Mouse (Mus musculus) leukemia stem cell, adult 10-12 weeks (primary cell): ENCODE results near the gene Hspbp1. TPM values are rescaled to one million over a fixed set of nuclear protein-coding genes. Genes with fewer than 3 reads are reported as not detected.

ENCODE experiments used
- polyA plus RNA-seq: library from polyadenylated mRNA; stranded (reverse); fragments of >175 nt; gene quantifications from 2 replicates; pipeline ENCODE4 v1.2.3, GENCODE M21; 2012; ENCODE audit warnings: low replicate concordance

Gene Hspbp1
- 171 and 194 TPM in 2 replicates for polyA plus RNA-seq

DNA sequence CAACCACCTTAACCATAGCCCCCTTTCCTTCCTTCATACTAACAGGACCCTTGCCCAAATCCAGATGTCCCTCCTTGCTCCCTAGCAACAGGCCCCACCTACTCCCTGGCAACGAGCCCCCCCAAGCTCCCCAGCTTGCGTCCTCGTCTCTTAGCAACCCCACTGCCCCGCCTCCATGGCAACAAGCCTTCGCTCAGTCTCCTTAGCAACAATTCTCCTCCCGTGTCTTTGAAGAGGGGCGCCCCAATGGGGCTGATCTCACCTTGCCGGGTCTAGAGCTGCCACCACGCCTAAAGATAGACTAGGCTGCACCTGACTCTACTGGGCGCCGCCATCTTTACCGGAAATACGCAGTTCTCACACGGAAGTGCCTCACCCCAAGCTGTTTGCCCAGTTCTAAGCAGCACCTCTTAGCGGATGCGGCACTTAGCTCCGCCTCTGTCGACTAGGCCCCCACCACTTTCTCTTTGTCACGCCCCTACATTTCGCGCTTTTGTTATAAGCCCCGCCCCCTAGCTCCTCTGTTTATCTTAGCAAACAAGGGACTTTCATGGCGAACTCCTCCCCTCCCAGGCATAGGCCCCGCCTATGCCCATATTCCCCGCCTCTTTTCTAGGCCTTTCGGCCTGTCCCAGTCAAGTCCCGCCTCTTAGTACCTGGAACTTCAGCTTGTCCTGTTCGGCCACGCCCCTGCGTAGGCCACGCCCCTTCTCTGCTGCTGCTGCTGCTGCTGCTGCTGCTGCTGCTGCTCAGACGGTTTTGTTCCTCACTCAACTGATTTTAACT lies at the start of gene Hspbp1:
Hspbp1 (minus strand) TSS at position 437 of the 786 bp plus-strand sequence.

DNA sequence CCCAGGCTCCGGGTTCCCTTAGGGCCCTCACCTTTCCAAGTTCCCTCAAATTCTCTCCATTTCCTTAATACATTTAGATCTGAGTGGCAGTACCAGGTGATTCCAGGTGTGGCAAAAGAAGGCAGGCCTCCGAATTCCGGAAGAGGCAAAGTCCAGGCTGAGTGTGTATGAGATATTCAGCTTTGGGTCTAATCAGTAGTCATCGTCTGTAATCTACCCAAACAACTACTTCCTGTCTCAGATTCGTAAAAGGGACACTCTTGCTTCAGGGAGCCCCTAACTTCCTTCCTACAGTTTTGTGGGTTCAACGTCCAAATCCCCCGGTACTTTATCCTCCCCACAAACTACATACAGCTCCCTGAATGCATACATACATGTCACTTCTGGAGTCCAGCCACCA lies 40.3 kb upstream of the Hspbp1 start, which contains the start of gene Tmem150b:
Tmem150b (minus strand) TSS at position 81 of the 400 bp plus-strand sequence.

DNA sequence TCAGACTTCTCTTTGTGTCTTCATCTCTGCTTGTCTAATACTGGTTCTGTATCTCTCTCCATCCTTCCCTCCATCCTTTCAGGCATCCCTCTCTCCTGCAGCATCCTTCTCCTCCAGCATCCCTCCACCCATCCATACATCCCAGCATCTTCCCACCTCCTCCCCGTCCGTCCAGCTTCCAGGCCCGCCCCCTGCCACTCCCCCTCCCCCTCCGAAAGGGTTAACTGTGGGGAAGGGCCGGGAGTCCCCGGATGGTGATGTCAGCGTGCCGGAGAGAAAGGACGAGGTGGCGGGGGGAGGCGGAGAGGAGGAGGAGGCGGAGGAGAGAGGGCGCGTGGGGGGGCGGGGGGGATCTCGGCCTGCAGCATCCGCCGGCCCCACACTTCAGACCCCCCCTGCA lies 5.5 kb upstream of the Hspbp1 start, which contains the start of gene Brsk1:
Brsk1 (plus strand) TSS at position 218 of the 400 bp plus-strand sequence.

DNA sequence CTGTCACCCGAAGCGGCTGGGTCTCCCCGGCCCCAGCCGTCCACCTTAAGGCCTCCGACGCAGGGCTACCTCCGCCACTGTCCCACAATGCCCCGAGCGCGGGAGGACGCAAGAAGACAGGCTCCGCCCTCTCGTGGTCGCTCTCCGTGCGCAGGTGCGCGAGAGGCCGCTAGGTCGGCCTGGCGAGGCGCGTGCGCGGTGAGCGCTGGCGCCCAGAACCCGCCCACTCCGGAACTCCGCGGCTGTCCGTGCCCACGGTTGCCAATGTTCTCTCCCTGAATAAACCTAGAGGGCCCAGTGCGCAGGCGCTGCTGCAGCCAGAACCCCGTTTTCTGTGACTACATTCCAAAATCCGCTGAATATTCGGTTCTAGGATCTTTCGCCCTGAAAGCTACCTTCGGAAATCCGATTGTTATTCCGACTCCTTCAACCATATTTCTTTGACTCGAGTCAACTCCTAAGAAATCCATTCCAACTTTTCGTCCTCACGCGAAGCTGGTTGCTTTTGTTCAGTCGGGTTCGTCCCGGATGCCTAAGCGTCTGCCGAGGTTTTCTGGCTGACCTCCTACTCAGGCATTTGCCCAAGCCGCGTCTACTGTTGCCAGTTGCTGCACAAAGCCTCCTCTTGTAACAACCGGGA lies 25.8 kb downstream of the Hspbp1 start, which contains the start of gene Ppp6r1:
Ppp6r1 (minus strand) TSS at position 108 of the 640 bp plus-strand sequence.

DNA sequence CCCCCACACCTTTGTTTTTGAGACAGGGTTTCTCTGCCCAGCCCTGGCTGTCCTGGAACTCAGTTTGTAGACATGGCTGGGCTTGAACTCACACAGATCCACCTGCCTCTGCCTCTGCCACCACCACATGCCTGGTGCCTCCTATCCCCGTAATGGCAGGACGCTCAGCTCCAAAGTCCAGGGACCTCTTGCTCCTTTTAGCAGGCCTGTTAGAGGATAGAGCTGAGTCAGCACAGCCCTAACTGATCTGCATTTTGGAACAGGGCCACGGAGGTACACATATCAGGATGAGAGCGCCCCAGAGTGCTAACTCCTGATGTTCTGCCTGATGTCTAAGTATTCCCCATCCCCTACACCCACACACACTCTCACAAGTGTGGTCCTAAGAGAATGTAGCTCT lies 53.8 kb downstream of the Hspbp1 start, which contains the start of gene Tmem86b:
Tmem86b (minus strand) TSS at position 392 of the 400 bp plus-strand sequence.

Other genes starting within 250 kb of the Hspbp1 start
- gene Rdh13, start 239.4 kb downstream of the Hspbp1 start, polyA plus RNA-seq: 1.4 and 9.1 TPM in 2 replicates
- 0.37 TPM in 1 of 2 replicates, not detected in the other for gene Eps8l1, start 224.4 kb downstream of the Hspbp1 start, polyA plus RNA-seq
- gene Ppp1r12c, start 183.4 kb downstream of the Hspbp1 start, polyA plus RNA-seq: 226 and 282 TPM in 2 replicates
- gene Tnnt1, start 168.7 kb downstream of the Hspbp1 start, polyA plus RNA-seq: 0.57 TPM in 1 of 2 replicates, not detected in the other
- 1.0 and 1.6 TPM in 2 replicates for gene Tnni3, start 160.8 kb downstream of the Hspbp1 start, polyA plus RNA-seq
- gene Dnaaf3, start 152.6 kb downstream of the Hspbp1 start, polyA plus RNA-seq: 2.2 and 2.7 TPM in 2 replicates
- 0.13 and 0.16 TPM in 2 replicates for gene Syt5, start 137.5 kb downstream of the Hspbp1 start, polyA plus RNA-seq
- gene Ptprh, start 81.0 kb downstream of the Hspbp1 start, polyA plus RNA-seq: not detected in 2 replicates
- 5.7 and 12.8 TPM in 2 replicates for gene Tmem86b, start 53.6 kb downstream of the Hspbp1 start, polyA plus RNA-seq
- gene Ppp6r1, start 26.0 kb downstream of the Hspbp1 start, polyA plus RNA-seq: 230 and 262 TPM in 2 replicates
- gene Brsk1, start 5.5 kb upstream of the Hspbp1 start, polyA plus RNA-seq: 0.20 TPM in 2 replicates
- gene Tmem150b, start 40.2 kb upstream of the Hspbp1 start, polyA plus RNA-seq: 0.17 TPM in 1 of 2 replicates, not detected in the other
- gene Kmt5c, start 55.0 kb upstream of the Hspbp1 start, polyA plus RNA-seq: 564 and 1,345 TPM in 2 replicates
- 70.9 and 249 TPM in 2 replicates for gene Cox6b2, start 68.0 kb upstream of the Hspbp1 start, polyA plus RNA-seq
- gene Fam71e2, start 86.2 kb upstream of the Hspbp1 start, polyA plus RNA-seq: not detected in 2 replicates
- gene Il11, start 97.8 kb upstream of the Hspbp1 start, polyA plus RNA-seq: 0.17 and 0.43 TPM in 2 replicates
- not detected in 2 replicates for gene Tmem190, start 97.9 kb upstream of the Hspbp1 start, polyA plus RNA-seq
- gene Tmem238, start 104.6 kb upstream of the Hspbp1 start, polyA plus RNA-seq: 141 and 302 TPM in 2 replicates
- 2,040 and 3,887 TPM in 2 replicates for gene Rpl28, start 107.8 kb upstream of the Hspbp1 start, polyA plus RNA-seq
- gene Ube2s, start 127.5 kb upstream of the Hspbp1 start, polyA plus RNA-seq: 297 and 1,174 TPM in 2 replicates
- gene Shisa7, start 159.6 kb upstream of the Hspbp1 start, polyA plus RNA-seq: 0.09 TPM in 1 of 2 replicates, not detected in the other
- gene Isoc2b, start 185.2 kb upstream of the Hspbp1 start, polyA plus RNA-seq: 0.36 and 0.54 TPM in 2 replicates
- gene Isoc2a, start 192.1 kb upstream of the Hspbp1 start, polyA plus RNA-seq: 2.1 and 10.8 TPM in 2 replicates
- 0.27 TPM in 1 of 2 replicates, not detected in the other for gene Gm36210, start 221.4 kb upstream of the Hspbp1 start, polyA plus RNA-seq
- 71.6 and 77.8 TPM in 2 replicates for gene Zfp628, start 230.1 kb upstream of the Hspbp1 start, polyA plus RNA-seq
- 2.4 and 2.5 TPM in 2 replicates for gene Nat14, start 237.0 kb upstream of the Hspbp1 start, polyA plus RNA-seq
- 0.38 and 0.55 TPM in 2 replicates for gene Ssc5d, start 240.7 kb upstream of the Hspbp1 start, polyA plus RNA-seq